Mouse (Mus musculus): ENCODE results near the gene St3gal3. TPM values are rescaled to one million over a fixed set of nuclear protein-coding genes. Genes with fewer than 3 reads are reported as not detected.

Gene St3gal3
- total RNA-seq, 1 experiment from 2014 or later, result 5.5 TPM

DNA sequence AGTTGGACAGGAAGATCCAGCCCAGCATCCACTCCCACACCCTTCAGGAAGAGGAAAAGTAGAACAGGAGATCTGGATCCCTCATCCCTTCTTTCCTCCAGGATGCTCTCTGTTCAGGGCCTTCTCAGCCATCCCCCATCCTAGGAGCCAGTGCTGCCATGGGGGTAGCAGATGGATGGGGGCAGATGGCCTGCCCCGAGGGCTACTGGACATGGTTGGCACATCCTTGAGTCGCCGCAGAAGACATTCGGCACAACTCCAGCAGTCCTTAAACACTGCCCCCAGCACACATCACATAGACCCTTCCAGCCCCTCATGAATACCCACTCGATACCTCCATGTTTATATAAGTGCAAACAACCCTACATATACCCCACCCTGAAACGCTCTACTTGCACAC lies 238.7 kb downstream of the St3gal3 start:
- ATAC-seq (ENCODE audit: extremely low read depth, insufficient number of reproducible peaks, low FRiP score, poor library complexity, severe bottlenecking), result no peak

DNA sequence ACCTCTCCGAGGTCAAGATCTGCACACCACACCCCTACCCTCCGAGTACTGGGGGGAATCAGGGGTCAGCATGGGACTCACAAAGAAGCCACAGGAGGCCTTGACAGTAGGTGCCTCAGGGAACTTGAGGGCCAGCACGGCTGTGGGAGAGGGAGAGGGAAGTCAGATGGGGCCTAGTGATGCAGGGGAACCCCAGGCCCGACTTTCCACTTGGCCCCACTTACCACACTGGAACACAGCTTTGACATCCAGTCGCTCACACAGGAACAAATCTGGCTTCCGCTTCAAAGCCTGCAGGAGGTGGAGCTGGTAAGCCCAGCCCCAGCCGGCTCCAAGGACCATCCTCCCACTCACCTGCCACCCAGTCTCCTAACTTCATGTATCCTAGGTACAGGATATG lies 239.4 kb downstream of the St3gal3 start:
- no peak for ATAC-seq (ENCODE audit: extremely low read depth, insufficient number of reproducible peaks, low FRiP score, poor library complexity, severe bottlenecking)

DNA sequence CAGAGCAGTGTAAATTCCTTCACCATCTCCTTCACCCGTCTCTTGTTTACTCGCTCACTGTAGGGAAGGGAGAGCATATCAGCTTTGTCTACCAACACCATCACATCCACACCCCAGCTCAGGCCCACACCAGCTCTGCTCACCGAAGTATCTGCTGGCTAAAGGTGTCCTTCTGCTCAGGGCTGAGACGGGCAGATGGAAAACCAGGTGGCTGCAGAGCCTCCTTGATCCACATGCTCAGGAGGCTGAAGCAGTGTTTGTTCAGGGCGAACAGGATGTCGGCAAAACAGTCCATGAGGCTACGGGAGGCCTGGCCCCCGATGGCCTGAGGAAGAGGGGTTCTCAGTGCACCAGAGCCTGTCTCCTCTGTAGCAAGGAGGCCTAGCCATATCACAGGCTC lies 240.1 kb downstream of the St3gal3 start:
- no peak for ATAC-seq (ENCODE audit: extremely low read depth, insufficient number of reproducible peaks, low FRiP score, poor library complexity, severe bottlenecking)

DNA sequence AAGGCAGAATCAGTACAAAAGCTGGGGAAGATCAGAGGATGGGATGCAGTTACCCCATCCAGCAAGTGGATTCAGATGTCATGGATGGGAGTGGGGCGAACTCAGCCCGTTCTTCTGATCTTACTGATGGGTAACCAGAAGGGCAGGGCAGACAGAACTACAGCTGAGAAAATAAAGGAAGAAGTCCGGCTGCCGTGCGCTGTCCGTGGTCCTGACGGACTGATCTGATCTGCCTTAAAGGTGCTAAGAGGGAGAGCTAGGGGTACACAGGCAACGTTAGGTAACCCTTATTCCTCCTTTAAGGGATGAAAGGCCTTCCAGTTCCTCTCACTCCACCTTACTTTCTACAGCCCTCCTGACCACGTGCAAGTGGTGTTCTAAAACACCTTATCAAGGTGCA lies 241.3 kb downstream of the St3gal3 start:
- ATAC-seq (ENCODE audit: extremely low read depth, insufficient number of reproducible peaks, low FRiP score, poor library complexity, severe bottlenecking), result no peak

DNA sequence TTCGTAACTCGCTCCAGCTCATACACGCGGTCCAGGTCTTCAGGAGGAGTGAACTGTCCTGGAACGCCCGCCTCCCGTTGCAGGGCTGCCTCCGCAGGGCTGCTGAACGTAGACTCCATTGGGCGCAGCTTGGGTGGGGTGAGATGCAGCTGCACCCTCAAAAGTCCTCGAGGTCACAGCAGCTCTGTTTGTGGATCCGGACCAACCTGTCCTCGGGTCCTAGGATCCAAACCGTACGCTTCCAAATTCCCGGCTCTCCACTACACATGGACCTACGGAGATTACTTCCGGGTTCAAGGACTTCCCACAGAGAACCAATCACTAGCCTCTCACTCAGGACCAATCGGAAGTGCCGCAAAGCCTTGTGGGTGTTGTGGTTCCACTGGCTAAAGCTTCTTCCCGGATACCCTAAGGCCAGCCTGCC lies 243.0 kb downstream of the St3gal3 start, which contains the start of gene Dph2:
Gene Dph2 (minus strand): TSS at position 295 of the 424 bp plus-strand sequence.
- ATAC-seq (ENCODE audit: extremely low read depth, insufficient number of reproducible peaks, low FRiP score, poor library complexity, severe bottlenecking), result peak; percentile 87

DNA sequence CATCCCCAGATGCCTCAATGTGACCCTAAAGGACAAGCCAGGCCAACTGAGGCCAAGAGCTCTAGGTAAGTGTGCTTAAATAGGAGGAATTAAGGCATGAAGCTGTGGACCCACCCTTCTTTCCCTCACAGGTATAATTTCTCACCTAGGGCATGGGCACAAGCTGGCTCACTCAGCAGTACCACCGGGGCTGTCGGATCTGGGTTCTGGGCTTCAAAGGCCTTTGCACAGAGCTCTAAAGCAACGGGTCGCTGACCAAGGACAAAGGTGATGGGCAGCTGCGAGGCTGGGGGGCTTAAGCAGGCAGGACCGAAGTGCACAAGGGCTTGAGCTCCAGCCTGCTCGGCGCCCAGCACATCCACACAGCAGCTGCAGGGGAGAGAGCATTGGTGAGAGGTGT lies 244.0 kb downstream of the St3gal3 start:
- ATAC-seq (ENCODE audit: extremely low read depth, insufficient number of reproducible peaks, low FRiP score, poor library complexity, severe bottlenecking), result no peak

DNA sequence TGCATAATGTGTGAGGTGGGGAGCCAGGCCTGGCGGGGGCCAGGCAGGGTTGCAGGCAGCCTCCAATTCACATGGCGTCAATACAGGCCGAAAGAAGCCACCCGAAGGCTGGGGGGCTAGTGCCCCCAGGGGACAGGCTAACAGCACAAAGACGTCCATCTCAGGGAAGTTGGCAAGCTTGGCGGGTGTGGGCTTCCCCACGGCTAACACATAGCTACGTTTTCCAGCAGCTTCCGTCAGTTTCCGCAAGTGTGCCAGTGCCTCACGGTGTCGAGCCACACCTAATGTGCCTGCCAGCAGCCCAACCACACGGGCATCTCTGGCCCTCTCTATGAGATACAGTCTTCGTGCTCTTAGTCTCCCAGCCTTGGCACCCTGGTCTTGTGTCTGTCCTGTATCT lies 244.7 kb downstream of the St3gal3 start:
- no peak for ATAC-seq (ENCODE audit: extremely low read depth, insufficient number of reproducible peaks, low FRiP score, poor library complexity, severe bottlenecking)

DNA sequence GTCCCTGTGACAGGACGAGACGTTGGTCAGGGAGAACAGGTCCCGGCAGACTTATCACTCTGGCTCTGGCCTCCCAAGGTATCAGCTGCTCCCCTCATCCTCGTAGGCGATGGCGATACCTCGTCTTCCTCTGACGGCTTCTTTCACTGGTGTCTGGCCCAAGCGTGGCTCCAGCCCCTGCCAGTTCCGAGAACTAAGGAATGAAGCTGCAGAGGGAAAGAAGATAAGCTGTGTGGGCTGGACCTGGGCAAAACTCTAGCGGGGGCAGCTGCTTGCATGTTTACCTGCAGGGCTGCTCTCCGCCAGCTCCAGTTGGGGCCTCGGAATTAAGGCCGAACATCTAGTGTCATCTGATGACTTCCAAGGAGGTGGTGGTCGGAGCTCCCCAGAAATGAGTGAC lies 245.2 kb downstream of the St3gal3 start:
- ATAC-seq (ENCODE audit: extremely low read depth, insufficient number of reproducible peaks, low FRiP score, poor library complexity, severe bottlenecking), result no peak

DNA sequence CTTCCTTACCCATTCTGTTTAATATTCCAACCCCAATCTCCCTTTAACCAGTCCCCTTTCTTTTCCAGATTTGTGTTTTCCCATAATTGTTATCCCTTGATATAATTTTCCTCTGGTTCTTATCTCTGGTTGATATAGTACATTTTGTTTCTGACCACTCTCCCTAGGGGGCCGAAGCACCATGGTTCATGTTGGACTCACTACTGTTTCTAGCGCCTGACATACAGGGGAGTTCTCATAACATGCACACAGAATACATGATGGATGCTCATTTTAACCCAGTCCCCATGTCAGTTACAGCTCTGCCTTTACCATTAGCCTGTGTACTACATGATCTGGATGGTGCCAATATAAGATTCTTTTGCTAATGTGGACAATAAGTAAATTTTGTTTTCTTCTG lies 246.8 kb downstream of the St3gal3 start:
- ATAC-seq (ENCODE audit: extremely low read depth, insufficient number of reproducible peaks, low FRiP score, poor library complexity, severe bottlenecking), result no peak

DNA sequence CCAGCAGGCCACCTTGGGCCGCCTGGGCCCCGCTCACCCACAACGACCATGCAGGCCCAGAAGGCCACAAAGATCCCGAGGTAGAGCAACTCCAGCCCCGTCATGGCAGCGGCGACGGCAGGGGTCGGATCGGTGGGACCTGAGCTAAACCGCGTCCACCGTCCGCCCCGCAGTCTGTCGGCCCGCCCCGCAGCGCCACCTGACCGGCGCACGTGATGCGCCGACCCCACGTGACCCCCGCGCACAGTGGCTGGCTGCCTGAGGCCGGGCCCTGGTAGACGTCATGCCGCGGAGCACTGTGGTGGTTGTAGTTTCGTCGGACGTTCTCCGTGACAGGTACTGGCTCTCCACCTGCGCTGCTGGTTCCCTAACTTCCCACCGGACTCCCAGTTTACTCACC lies 247.6 kb downstream of the St3gal3 start, which contains the start of gene Atp6v0b:
Gene Atp6v0b (minus strand): TSS at position 201 of the 400 bp plus-strand sequence.
- ATAC-seq (ENCODE audit: extremely low read depth, insufficient number of reproducible peaks, low FRiP score, poor library complexity, severe bottlenecking), result peak; percentile 71

DNA sequence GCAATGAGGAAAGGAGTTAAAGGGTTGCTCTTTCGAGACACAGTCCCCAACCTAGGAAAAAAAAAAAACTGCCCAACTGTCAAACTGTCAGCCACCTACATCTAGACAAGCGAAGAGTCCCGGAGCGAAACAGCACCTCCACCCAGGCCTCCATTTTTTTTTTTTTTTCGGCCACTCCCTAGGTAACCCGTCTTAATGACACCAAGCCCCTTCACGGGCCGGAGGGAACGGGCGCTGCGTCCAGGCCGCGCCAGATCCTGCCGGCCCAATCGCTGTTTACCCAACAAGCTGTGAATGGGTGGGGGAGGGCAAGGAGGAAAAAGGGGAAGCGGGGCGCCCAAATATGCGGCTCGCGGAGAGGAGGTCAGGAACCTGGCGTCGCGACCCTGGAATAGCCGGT lies 248.1 kb downstream of the St3gal3 start:
- peak; percentile 30; the same call in 1 of the 2 replicates for ATAC-seq (ENCODE audit: extremely low read depth, insufficient number of reproducible peaks, low FRiP score, poor library complexity, severe bottlenecking)

DNA sequence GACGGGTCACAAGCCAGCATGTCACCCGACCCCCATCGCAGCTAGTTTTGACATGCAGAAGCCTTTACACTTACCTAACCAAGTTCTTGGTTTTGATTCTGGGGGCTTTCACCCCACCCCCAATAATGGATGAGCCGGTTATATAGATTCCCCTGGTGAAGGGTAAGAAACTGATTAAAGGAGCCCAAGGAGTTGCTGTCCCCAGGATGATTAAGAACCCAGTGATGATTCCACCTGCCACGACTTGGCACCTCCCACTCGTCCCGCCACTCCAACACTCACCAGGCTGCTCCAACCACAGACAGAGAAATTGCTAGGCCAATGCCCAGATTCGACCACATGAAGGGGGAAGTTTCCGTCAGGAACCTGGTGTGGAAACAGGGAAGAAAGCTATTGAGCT lies 248.7 kb downstream of the St3gal3 start:
- no peak for ATAC-seq (ENCODE audit: extremely low read depth, insufficient number of reproducible peaks, low FRiP score, poor library complexity, severe bottlenecking)

DNA sequence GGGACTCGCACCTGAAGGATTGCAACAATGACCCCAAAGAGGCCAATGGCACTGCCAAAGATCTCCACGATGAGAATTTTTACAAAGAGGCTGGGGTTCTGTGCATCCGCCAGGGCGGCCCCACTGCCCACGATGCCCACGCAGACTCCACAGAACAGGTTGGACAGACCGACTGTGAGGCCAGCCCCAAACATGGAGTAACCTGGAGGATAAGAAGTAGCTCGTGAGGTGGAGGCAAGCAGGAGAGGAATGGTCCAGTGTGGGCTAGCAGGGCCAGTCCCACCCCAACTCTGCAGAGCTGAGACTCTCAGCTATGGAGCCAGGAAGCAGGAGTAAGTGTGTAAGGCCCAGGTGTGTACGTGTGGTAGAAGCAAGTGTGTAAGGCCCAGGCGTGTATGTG lies 249.6 kb downstream of the St3gal3 start:
- no peak for ATAC-seq (ENCODE audit: extremely low read depth, insufficient number of reproducible peaks, low FRiP score, poor library complexity, severe bottlenecking)

DNA sequence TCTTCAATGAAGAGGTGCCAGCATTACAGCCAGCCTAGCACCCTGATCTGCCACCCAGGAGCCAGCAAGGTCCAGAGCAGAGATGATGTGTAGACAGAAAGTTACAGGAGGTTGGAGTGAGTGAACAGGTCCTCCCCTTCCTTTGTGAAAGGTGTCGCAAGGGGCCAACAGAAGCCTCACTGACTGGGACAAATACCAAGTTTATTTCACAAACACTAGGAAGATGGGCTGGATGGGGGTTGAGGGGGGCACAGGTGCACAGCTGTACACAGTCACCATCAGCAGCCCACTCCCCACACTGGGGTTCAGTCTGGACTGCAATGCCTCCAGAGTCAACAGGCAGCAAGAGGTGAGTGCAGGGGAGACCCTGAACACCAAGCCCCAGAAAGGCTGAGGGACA lies 250.6 kb downstream of the St3gal3 start:
- no peak for ATAC-seq (ENCODE audit: extremely low read depth, insufficient number of reproducible peaks, low FRiP score, poor library complexity, severe bottlenecking)

DNA sequence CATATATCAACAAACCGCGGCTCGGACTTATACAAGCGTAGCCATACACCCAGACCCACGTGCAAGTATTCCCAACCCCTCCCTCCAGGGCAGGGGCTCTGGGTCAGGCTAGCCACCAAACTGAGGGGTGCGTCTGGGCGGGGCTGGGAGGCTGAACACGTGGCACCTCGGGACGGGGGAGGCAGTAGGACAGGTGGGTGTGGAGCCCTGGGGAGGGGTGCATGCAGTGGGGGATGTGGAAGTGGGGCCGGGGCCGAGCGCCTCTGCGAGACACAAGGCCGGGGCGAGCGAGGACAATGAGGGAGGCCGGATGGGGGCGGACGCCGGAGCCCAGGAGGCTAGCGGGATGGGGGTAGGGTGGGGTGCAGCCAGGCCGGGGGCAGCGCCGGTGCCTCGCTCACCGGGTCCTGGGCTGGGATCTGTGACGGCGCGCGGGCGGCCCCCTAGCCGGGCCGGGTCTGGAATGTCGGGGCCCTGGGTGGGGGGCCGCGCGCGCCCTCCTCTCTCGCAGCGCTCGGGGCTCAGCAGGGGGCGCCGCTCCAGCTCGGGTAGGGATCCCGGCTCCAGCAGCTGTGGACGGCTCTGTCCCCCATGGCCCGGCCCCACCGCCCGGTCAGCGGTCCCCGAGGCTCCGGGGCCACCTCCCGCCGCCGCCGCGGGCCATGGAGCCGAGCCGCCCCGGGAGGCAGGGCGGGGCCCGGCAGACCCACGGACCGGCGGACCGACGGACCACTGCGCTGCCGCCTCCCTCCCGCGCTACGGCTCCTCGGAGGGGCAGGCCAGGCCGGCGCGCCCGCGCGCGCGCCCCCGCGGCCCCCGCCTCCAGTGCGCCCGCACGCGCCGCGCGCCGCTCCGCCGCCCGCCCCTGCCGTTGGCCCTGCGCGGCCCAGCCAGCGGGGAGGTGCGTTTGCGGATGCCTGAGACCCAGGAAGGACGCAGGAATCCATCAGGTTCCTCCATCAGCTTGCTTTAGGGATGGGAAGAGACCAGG lies 251.7 kb downstream of the St3gal3 start, which contains the start of gene B4galt2:
Gene B4galt2 (minus strand): TSS at position 787 of the 991 bp plus-strand sequence.
- ATAC-seq (ENCODE audit: extremely low read depth, insufficient number of reproducible peaks, low FRiP score, poor library complexity, severe bottlenecking), result no peak

Other genes starting within 250 kb of the St3gal3 start
- gene Atp6v0b, start 247.6 kb downstream of the St3gal3 start, total RNA-seq (2017), result 136 and 175 TPM in 2 replicates
- gene Dph2, start 242.9 kb downstream of the St3gal3 start, total RNA-seq (2017), result 10.6 and 11.8 TPM in 2 replicates
- 15.5 and 15.9 TPM in 2 replicates for gene Ipo13, start 219.9 kb downstream of the St3gal3 start, total RNA-seq (2017)
- not detected in 2 replicates for gene Artn, start 205.2 kb downstream of the St3gal3 start, total RNA-seq (2017)
- gene Kdm4a, start 45.1 kb upstream of the St3gal3 start, total RNA-seq (2017), result 75.9 and 93.9 TPM in 2 replicates
- gene Ptprf, start 156.5 kb upstream of the St3gal3 start, total RNA-seq (2017), result 0.23 and 0.49 TPM in 2 replicates

Measured in neutrophil, adult 5-6 weeks (primary cell).